Mouse (Mus musculus) layer of hippocampus, adult 11-12 months (tissue): ENCODE data around the gene Ccnb1.
"Not testable (repeated sequence)": the region's sequence is repeated elsewhere in the genome, so short reads cannot be mapped to it uniquely, and the experiment has no call there.

Source experiments
- DNase-seq: peaks from one replicate; pipeline ENCODE4 v3.0.0; 2022; ENCODE audit warnings: low spot score

The Ccnb1 gene

DNA sequence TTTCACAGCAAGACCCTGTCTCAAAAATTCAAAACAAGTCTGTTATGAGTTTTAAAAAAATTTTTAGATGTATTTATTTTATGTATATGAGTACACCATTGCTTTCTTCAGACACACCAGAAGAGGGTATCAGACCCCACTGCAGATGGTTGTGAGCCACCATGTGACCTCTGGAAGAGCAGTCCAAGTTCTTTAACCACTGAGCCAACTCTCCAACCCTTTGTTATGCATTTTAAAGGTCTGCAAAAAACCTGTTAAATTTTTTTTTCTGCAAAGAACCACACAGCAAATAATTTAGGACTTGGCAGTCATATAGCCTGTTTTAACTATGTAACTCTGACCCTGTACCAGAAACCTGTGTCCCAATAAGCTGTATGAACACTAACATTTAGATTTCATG lies 11.7 kb downstream of the Ccnb1 start:
- DNase-seq, result no peak

DNA sequence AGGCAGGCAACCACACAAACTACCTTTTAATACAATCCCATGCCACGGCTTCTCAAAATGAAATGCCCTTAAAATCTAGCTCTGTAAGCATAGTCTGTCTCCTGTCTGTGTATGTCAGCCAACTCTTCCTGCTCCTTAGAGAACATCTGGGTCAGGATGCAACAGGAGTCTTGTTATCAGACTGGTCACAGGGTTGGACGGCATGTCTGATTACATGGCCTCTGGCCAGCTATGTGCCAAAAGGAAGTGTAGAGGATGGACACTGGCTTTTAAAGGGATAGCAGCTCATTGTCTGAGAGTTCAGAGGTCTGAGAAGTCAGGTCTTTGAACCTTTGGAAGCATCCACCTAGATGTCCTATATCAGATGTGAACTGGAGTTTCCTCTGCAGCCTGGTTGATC lies 31.0 kb downstream of the Ccnb1 start:
- no peak for DNase-seq

DNA sequence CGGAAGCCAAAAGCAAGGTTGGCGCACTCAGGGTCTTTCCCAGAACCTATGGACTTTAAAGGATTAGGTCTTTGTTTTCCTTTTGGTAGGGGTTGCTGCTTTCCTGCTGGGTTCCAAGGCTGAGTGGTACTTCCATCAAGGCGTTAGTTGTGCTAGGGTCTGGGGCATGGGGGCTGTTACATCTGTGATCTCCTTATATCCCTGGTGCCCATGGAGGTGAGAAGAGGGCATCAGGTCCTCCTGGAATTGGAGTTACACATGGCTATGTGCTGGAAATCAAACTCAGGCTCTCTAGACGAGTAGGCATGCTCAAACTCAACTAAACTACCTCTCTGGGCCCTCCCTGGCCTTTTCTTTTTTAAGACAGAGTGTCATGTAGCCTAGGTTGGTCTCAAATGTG lies 32.2 kb downstream of the Ccnb1 start:
- DNase-seq, result no peak

DNA sequence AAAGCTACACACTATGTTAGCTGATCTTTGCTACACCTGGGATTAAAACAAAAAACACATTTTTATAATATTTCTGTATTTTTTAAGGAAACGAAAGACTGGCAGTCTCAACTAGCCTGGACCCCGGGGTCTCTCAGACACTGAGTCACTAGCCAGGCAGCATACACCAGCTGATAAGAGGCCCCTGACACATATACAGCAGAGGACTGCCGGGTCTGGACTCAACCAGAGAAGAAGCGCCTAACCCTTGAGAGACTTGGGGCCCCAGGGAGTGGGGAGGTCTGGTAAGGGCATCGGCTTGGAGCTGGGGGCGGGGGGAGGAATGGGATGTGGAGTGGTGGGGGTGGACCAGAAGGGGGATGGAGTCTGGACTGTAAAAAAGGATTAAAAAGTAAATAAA lies 33.4 kb downstream of the Ccnb1 start:
- no peak for DNase-seq

DNA sequence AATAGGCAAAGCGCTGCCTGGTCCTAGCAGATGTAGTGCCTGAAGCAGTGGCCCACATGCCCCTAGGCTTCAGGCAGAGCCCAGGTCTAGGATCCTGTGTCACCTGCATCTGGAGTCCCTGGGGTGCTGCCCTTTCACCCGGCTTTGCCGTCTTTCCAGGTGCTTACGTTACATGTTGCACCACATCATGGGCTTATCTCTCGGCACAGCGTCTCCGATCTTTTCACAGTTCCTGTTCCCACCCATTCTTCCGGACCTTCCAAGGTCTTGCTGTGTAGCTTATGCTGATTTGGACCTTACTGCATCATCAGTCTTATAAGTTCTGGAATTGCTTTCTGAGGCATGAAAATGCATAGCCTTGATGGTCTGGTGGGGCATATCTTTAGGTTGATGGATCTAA lies 33.8 kb downstream of the Ccnb1 start:
- no peak for DNase-seq

DNA sequence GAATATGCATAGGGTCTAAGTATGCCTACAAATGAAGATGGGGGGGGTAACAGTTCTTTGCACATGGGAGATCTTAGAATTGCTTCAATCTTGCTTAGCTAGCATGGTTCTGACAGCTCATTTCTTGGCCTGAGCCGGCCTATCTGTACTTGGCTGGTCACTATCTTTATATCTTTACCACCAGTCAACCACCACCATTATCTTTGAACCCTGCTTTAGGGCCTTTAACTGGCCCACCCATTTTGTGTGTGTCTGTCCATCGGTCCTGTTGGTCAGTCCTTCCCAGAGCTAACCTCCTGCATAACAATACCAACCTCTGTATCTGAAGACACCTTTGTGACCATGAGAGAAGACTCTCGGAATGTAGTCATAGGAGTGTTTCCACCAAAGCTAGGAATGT lies 35.0 kb downstream of the Ccnb1 start:
- no peak for DNase-seq

DNA sequence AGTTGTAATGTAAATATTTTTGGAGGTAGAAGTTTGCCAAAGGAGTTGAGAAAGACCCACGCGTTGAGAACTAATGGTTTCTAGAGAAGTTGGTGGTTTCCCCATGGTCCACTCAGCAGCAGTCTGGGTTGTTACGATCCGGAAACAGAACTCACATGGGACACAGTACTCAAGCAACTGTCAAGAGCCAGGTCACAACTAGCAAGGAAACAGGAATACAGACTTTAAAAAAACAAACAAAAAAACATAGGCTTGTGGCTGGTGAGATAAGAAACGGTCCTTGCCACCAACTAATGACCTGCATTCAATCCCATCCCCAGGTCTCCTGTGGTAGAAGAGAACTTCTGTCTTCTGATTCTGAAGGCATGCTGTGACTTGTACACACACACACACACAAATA lies 35.6 kb downstream of the Ccnb1 start:
- DNase-seq, result no peak

DNA sequence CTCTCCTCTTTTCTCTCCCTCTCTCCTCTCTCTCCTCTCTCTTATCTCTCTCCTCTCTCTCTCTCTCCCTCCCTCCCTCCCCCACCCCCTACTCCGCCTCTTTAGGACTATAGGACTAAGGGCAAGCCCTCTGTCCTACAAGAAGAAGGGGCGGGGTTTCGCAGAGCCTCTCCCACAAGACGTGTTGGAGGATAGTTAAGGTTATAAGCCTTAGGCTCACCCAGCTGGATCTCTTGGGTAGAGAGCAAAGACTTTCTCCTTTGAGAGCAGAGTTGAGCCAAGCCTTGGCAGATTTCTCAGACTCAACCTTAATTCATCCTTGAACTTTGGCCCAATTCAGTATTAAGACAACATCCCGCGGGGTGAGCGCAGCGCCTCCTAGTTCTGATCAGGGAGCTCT lies 37.7 kb downstream of the Ccnb1 start:
- DNase-seq, result no peak

DNA sequence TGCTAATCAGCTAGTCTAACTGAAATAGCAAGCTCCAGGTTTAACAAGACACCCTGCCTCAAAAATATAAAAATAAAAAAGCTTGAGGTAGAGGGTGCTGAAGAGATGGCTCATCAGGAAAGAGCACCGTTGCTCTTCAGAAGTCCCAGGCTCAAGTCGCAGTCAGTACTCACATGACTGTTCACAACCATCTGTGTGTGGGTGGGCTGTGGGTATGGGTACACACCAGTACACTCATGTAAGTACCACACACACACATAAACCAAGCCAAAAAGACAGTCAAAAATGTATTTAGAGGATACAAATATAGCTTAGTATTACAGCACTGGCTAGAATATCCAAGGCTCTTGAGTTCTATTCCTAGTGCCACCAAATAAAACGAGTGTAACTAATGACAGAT lies 40.3 kb downstream of the Ccnb1 start:
- DNase-seq, result peak; percentile 61

DNA sequence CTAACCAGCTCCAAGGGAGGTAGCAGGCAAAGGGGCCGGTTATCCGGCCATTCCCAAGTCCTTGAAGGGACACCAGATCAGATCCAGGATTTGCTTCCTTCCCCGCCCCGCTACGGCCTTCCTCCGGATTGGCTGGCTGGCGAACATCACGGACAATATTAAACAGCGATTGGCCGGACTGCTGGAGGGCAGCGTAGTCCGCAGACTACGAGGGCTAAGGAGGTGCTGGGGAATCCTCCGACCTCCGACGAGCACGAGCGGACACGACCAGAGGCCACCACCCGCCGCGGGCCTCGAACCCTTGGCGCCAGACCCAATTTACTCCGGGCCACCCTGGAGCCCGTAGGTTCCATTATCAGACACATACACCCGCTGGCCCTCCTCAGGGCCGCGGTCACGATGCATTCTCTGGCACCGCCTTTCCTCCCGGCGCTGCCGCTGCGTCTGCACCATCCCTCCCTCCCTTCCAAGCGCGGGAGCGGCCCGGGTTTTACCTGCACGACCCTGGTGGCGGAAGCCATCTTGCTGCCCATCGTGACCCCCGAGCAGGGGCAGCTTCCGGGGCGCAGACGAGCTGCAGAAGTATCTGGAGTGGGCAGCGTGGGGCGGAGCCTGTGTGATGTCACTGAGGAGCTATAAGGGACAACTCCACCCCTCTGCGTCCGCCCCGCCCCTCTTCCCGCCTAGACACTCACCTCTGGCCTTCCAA lies 42.2 kb downstream of the Ccnb1 start, which contains the start of gene Mrps36:
TSS of gene Mrps36 (minus strand) at position 624 of the 709 bp plus-strand sequence.
- peak; percentile 94 for DNase-seq

DNA sequence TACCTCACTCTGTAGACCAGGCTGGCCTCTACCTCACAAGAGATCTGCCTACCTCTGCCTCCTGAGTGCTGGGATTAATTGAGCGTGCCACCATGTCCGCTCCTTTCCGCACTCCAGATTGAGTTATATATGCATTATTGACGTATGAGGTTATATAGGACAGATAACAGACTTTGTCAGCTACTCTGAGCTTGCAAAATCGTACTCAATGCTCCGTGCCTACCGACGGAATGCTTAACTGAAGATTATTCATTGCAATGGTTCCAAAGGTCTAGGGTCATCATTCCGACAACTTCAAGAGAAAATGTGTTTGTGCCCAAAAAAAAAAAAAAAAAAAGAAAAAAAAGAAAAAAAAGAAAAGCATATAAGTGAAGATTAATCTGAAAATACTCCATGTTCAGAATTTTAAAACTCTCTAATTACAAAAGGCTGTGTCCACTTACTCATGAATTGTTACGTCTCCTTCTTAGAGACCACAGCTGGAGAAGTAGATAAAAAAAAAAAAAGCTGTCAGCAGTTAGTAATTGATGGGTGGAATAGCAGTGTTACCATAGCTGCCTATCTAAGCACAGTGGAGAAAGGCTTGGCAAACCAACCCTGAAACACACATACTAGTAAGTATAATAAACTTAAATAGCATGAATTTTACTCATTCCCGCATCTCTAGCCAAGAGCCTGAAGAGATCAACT lies 42.9 kb downstream of the Ccnb1 start:
- no peak for DNase-seq

DNA sequence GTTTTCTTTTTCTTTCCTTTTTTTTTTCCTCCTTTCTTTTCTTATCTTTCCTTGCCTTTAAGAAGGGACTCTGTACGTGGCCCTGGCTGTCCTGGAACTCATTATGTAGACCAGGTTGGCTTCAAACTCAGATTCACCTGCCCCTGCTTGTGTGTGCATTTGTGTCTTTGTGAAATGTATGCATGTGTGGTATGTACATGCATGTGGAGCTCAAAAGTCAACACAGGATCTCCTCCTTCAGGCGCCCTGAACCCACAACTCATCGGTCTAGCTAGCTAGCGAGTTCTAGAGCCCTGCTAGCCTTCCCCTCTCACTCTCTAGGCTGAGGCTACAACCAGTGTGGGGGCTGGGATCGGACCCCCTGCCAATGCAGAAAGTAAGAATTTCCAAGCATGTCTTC lies 43.5 kb downstream of the Ccnb1 start:
- DNase-seq, result no peak

DNA sequence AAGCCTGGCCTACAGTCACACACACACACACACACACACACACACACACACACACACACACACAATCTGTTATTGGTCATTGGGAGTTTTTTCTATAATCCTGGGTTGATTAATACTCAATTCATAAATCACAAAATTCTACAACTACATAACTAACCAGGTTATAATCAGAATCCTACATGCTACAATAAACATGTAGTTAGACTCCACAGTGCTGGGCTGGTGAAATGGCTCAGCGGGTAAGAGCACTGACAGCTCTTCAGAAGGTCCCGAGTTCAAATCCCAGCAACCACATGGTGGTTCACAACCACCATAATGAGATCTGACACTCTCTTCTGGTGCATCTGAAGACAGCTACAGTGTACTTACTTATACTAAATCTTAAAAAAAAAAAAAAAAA lies 53.6 kb downstream of the Ccnb1 start:
- no peak for DNase-seq

DNA sequence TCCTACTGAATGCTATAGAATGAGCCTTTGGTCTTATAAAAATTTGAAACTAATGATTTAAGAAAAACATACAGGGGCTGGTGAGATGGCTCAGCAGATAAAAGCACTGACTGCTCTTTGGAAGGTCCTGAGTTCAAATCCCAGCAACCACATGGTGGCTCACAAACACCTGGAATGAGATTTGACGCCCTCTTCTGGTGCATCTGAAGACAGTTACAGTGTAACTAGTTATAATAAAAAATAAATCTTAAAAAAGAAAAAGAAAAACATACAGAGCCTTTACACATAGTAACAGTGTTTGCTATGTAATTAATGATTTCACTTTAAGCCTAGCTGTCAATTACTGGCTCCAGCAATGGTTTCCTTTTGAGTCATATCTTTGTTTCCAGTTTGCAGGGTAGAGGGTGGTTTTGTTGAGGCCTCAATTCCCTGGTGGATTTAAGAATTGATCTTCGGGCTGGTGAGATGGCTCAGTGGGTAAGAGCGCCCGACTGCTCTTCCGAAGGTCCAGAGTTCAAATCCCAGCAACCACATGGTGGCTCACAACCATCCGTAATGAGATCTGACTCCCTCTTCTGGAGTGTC lies 54.8 kb downstream of the Ccnb1 start:
- DNase-seq, result not testable (repeated sequence)

DNA sequence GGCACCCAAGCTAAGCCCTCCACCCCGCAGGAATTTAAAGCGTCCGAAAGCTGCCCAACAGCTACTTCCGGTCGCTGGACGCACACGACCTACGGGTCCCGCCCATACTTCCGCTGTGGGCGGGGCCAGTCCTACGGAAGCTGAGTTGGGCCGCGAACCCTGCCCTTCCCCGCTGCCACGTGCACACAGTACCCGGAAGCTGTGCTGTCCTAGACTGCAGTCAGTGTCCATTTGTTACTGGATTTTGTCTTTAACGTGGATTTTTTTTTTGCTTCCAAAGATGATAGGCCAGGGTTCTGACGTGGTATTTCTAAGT lies 55.6 kb downstream of the Ccnb1 start, which contains the start of gene Cdk7:
TSS of gene Cdk7 (minus strand) at position 79 of the 316 bp plus-strand sequence.
- DNase-seq, result peak; percentile 92

DNA sequence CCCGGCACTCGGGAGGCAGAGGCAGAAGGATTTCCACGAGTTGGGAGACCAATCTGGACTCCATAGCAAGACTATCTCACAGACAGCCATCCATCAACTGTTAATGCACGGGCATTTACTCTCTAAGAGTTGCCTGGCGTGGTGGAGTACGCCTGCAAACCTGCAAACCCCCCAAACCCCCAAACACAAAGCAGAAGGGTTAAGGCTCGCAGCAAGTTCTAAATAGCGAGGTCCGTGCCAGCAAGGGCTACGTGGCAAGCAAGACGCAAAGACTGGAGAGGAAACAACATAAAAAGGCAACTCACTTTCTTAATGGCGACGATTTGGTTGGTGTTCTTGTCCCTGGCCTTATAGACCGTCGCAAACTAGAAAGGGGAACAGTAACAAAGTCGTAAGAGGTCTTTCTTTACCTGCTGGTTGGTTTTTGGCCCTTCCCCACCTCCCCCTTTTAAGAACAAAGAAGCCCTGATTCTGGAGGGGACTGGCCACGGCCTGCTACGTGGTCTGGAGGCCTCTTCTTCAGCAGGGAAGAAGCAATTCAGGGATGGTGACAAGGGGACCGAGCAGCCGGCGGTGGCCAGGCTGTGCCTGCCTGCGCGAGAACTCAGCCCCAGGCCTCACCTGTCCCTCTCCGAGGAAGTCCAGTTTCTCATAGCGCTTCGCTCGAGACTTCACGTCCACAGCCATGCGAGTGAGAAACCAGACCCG lies 56.1 kb downstream of the Ccnb1 start:
- DNase-seq, result no peak
